ENCODE assay signal across 18 mouse cellular contexts in genomic region chr3:145402994-145403393, GRCm38 (mm10).
A peak's percentile ranks its signal among the peaks of the same experiment; 100 is the strongest.
DNase-seq lines count a peak whose midpoint lies in the region; ATAC-seq lines count a peak whose summit lies in the region.
"Had no signal": no experiment of that assay in that cellular context is flagged by ENCODE, and none has a peak within 500 bp of the region (broad histone marks: within the 10 kb centered on the region; RNA-seq: fewer than 3 reads in every experiment).

No protein-coding gene starts in this region.

- no peaks in the 10 kb centered on the region for H3K36me3 ChIP-seq in hindbrain, embryonic 12.5 days
- H3K36me3 ChIP-seq in midbrain, embryonic 12.5 days: no peaks in the 10 kb centered on the region
- H3K36me3 ChIP-seq in neural tube, embryonic 14.5 days (ENCODE audit: control insufficient read depth, insufficient read depth, low read length): no peaks in the 10 kb centered on the region
- H3K36me3 ChIP-seq in kidney, embryonic 15.5 days: no peaks in the 10 kb centered on the region
- H3K36me3 ChIP-seq: embryonic facial prominence, embryonic 12.5 days; liver, embryonic 12.5 days; stomach, embryonic 15.5 days had no signal

- H3K27ac ChIP-seq in hindbrain, embryonic 12.5 days: no peak overlapping the region
- no peak overlapping the region for H3K27ac ChIP-seq in midbrain, embryonic 12.5 days (replicated peaks)
- no peak overlapping the region for H3K27ac ChIP-seq in neural tube, embryonic 14.5 days (ENCODE audit: low read depth, low read length)
- H3K27ac ChIP-seq in kidney, embryonic 15.5 days: no peak overlapping the region
- H3K27ac ChIP-seq: embryonic facial prominence, embryonic 12.5 days; heart, adult 2 months; liver, embryonic 12.5 days; stomach, embryonic 15.5 days had no signal

- H3K9ac ChIP-seq in hindbrain, embryonic 12.5 days: no peak overlapping the region
- H3K9ac ChIP-seq in midbrain, embryonic 12.5 days (replicated peaks): no peak overlapping the region
- 0 out of 2 replicates have a peak overlapping the region, but pooled peaks have one; percentile 21 for H3K9ac ChIP-seq in neural tube, embryonic 14.5 days (replicated peaks; ENCODE audit: low read depth, low read length)
- no peak overlapping the region for H3K9ac ChIP-seq in kidney, embryonic 15.5 days
- H3K9ac ChIP-seq: embryonic facial prominence, embryonic 12.5 days; liver, embryonic 12.5 days; lung, embryonic 14.5 days; stomach, embryonic 15.5 days had no signal

- peaks cover under 1% of the 10 kb centered on the region; the same call in 1 of the 2 replicates for H3K9me3 ChIP-seq in hindbrain, embryonic 12.5 days (replicated peaks)
- H3K9me3 ChIP-seq in midbrain, embryonic 12.5 days: no peaks in the 10 kb centered on the region
- no peaks in the 10 kb centered on the region for H3K9me3 ChIP-seq in neural tube, embryonic 14.5 days (ENCODE audit: control insufficient read depth, low read length)
- no peaks in the 10 kb centered on the region for H3K9me3 ChIP-seq in kidney, embryonic 15.5 days (replicated peaks)
- H3K9me3 ChIP-seq: embryonic facial prominence, embryonic 12.5 days; liver, embryonic 12.5 days; stomach, embryonic 15.5 days had no signal

- H3K4me3 ChIP-seq in hindbrain, embryonic 12.5 days: peak overlapping the region; percentile 21
- H3K4me3 ChIP-seq in midbrain, embryonic 12.5 days: peak overlapping the region; percentile 21
- peak overlapping the region; percentile 17; the same call in 1 of the 2 replicates for H3K4me3 ChIP-seq in neural tube, embryonic 14.5 days (ENCODE audit: low read depth, low read length)
- no peak overlapping the region for H3K4me3 ChIP-seq in kidney, embryonic 15.5 days (replicated peaks)
- H3K4me3 ChIP-seq: embryonic facial prominence, embryonic 12.5 days; heart, adult 2 months; liver, embryonic 12.5 days; stomach, embryonic 15.5 days had no signal

- WGBS in hindbrain, embryonic 12.5 days: 55% methylated on average over 6 of the region's 6 CpGs
- 50% methylated on average over 6 of the region's 6 CpGs for WGBS in midbrain, embryonic 12.5 days
- WGBS in neural tube, embryonic 14.5 days: 51% methylated on average over 6 of the region's 6 CpGs
- WGBS in kidney, embryonic 15.5 days: 84% methylated on average over 6 of the region's 6 CpGs

- H3K27me3 ChIP-seq in hindbrain, embryonic 12.5 days: no peaks in the 10 kb centered on the region
- H3K27me3 ChIP-seq in midbrain, embryonic 12.5 days: no peaks in the 10 kb centered on the region
- H3K27me3 ChIP-seq in neural tube, embryonic 14.5 days (ENCODE audit: control insufficient read depth, insufficient read depth, low read length): no peaks in the 10 kb centered on the region
- H3K27me3 ChIP-seq in kidney, embryonic 15.5 days: no peaks in the 10 kb centered on the region
- H3K27me3 ChIP-seq: embryonic facial prominence, embryonic 12.5 days; liver, embryonic 12.5 days; stomach, embryonic 15.5 days had no signal

- H3K4me2 ChIP-seq in hindbrain, embryonic 12.5 days (replicated peaks): peak overlapping the region; percentile 49
- peak overlapping the region; percentile 46 for H3K4me2 ChIP-seq in midbrain, embryonic 12.5 days (replicated peaks)
- peak overlapping the region; percentile 43 for H3K4me2 ChIP-seq in neural tube, embryonic 14.5 days (ENCODE audit: low read depth, low read length)
- H3K4me2 ChIP-seq in kidney, embryonic 15.5 days: no peak overlapping the region
- H3K4me2 ChIP-seq: embryonic facial prominence, embryonic 12.5 days; liver, embryonic 12.5 days; lung, embryonic 14.5 days; stomach, embryonic 15.5 days had no signal

- H3K4me1 ChIP-seq in hindbrain, embryonic 12.5 days: no peaks in the 10 kb centered on the region
- H3K4me1 ChIP-seq in midbrain, embryonic 12.5 days: no peaks in the 10 kb centered on the region
- no peaks in the 10 kb centered on the region for H3K4me1 ChIP-seq in neural tube, embryonic 14.5 days (ENCODE audit: control insufficient read depth, insufficient read depth, low read length)
- no peaks in the 10 kb centered on the region for H3K4me1 ChIP-seq in kidney, embryonic 15.5 days
- H3K4me1 ChIP-seq: embryonic facial prominence, embryonic 12.5 days; liver, embryonic 12.5 days; stomach, embryonic 15.5 days had no signal

- ATAC-seq in frontal cortex, adult (ENCODE audit: low TSS enrichment): peak; percentile 76
- ATAC-seq in hindbrain, embryonic 12.5 days (ENCODE audit: low FRiP score): peak; percentile 61; the same call in 1 of the 2 replicates
- ATAC-seq in midbrain, embryonic 12.5 days (ENCODE audit: low FRiP score, low read depth): no peak; the same call in 1 of the 2 replicates
- ATAC-seq in neural tube, embryonic 14.5 days (ENCODE audit: low read depth): peak; percentile 56; the same call in 1 of the 2 replicates
- no peak for ATAC-seq in erythroblast, adult 5-6 weeks (replicated peaks; ENCODE audit: low FRiP score, poor library complexity, severe bottlenecking)
- no peak for ATAC-seq in kidney, embryonic 15.5 days (replicated peaks; ENCODE audit: low FRiP score)
- ATAC-seq: liver, embryonic 12.5 days had no signal

- DNase-seq in frontal cortex, adult 2 months (ENCODE audit: extremely low spot score in 1 of 2, low spot score in 1 of 2): no peak
- no peak for DNase-seq in thymus, postnatal 36 days
- DNase-seq: adrenal gland, adult 8-10 months; cerebellum, adult 18-20 months; cerebellum, postnatal 36 days; heart, adult 2 months; kidney, adult 9 months; lung, embryonic 14.5 days; right cerebral cortex, postnatal 14 days had no signal

Comparison
In these comparisons a context has a peak if more than half of its experiments do, and no peak if none do; other contexts are left out.
1. ATAC-seq: peak in frontal cortex, adult (single experiment), hindbrain, embryonic 12.5 days (single experiment) and neural tube, embryonic 14.5 days (single experiment); none in midbrain, embryonic 12.5 days (single experiment), erythroblast, adult 5-6 weeks (single experiment) and kidney, embryonic 15.5 days (single experiment).